Mouse (Mus musculus) urinary bladder, postnatal 25 days (tissue): ENCODE results near the gene Cdk5rap2.

Experiments used
- DNase-seq: peaks from one replicate; pipeline ENCODE4 v3.0.0; 2022; ENCODE audit warnings: low spot score

Gene Cdk5rap2

DNA sequence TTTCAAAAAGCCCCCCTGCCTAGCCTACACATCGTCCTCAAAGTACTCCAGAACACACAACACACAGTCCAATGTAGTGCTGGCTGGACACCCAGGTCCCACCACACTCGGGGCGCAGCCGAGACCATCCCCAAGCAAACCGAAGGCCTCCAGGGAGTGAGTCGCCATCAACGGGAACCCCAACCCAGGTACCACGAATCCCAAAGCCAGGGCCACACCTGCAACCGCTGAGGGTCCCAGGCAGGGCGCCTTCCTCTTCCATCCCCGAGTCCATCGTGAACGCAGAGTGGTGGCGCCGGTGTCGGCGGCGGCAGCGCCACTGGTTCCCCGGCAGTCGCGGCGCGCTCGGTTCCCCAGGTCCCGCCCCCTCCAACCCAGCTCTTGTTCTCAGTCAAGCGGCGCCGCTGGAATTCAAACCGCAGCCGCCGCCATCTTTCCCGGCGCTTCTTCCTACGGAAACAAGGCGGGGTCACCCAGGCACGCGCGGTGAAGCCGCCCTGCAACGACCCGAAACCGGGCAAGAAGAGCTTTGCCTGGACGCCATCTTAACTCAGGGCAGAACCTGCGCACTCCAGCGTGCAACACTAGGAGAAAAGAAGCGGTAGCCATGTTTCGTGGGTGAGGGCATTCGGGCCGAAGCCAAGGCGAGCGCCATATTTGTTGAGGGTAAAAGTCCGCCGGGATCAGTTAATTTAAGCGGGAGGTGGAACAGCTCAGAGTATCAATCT lies at the start of gene Cdk5rap2:
TSS of gene Cdk5rap2 (minus strand) at position 450 of the 728 bp plus-strand sequence.
- DNase-seq: peak; percentile 89

DNA sequence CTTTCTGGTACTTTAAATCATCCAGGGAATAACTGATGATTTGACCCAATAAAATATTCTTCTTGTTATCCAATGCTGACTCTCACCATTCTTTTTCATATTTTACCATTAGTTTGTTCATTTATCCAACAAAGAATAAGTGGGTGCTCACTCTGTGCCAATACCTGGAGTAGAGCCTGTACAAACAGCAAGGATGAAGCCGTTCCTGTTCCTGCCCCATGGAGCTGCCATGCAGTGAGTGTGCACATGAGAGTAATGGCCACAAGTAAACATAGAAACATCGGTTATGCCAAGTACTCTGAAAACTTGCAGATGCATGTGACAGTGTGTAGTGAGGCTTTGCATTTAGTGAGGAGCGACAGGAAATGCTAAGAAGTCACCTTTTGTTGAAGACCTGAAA lies 41.9 kb upstream of the Cdk5rap2 start:
- no peak for DNase-seq

DNA sequence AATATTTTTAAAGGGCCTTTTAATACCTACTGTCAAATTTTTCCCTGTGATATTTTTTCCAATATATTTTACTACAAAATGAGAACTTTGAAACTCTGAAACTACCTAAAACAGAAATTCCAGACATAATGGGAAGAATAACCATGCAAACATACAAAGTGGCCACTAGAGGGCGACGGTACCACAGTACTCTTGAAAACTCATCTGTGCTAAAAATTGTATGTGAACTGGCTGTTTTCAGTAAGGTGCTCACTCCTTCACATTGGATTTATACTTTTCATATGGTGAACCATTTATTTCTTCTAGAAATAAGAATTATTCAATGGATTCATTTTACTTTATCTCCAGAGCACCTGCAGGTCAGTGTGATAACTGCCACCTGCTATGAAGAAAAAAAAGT lies 41.5 kb upstream of the Cdk5rap2 start:
- DNase-seq: peak; percentile 31

DNA sequence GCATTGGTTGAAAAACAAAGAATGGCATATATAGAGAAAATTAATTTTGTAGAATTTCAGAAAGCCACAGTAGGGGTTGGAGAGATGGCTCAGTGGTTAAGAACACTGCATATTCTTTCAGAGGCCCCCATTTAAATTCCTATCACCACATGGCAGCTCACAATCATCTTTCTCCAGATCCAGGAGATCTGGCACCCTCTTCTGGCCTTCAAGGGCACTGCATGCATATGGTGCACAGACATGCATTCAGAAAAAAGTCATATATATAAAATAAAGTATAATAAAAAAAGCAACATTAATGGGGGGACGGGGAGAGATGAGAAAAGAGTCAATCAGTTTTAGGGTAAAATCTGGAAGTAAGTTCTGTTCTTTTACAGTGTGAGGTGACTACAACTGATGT lies 39.4 kb upstream of the Cdk5rap2 start:
- no peak for DNase-seq

DNA sequence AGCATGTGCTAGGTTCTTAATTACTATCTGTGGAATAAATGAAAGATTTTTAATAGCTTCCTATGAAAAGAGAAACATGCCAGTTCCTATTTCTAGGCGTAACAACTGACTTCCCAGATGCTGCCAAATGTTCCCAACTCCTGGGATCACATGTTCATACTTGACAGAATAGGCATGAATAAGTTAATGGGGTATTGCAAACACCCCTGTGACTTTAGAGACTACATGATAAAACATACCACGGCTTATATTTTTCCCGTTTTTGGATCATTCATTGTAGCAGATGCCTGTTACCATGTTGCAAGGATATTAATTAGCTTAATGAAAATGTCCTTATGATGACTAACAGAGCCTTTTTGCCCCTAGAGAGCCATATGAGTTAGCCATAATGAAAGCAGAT lies 36.5 kb upstream of the Cdk5rap2 start:
- DNase-seq: no peak

DNA sequence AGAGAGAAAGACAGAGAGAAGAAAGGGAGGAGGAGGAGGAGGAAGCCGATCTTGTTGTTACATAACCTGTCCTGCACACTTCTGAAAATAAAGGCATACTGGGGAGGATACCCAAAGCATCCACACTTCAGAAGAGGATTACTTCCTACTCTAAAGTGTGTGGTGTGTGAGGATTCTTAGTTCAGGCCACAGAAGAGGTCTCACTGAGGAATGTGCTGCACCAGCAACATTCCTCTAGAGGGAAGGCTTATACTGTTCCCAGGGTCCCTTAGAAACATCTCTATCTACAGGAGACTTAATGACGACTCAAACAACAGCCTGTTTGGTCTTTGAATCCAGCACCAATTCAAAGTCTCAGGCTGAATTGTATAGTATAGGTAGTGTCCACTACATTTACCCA lies 10.0 kb upstream of the Cdk5rap2 start:
- no peak for DNase-seq

DNA sequence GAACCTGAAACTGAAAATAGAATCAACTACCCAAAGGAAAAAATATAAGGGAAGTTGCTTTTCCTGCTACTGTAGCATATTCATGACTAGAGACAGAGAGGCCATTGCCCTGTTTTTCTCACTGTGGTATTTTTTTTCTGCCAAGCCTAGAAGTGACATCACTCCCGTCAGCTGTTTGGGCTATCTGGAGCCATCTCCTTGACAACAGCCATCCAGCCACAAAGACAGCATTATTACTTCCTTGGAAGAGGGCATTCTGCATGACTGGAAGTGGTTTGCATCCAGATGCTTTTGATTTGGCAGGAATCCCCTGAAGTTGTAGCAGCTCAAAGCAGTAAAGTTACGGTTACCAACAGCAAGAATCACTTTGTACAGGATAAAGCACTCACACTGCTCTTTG lies 1.9 kb upstream of the Cdk5rap2 start:
- no peak for DNase-seq

DNA sequence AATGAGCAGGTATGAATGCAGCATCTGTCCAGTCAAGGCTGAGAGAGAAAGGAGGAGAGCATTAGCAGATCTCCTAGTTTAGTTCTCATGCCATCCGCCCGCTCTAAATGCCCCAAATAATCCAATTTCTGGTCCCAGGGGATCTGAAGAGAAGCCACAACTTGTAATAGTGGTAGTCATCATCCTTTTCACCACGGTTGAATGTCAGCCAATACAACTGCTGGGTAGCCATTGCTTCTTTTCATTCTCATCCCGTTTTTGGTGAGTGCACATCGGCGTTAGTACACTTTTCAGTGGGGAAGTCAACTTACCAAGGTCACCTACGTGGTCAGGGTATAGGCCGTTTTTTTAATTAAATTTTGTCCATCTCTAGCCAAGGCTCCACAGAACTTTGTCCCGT lies 787 bp downstream of the Cdk5rap2 start:
- no peak for DNase-seq

DNA sequence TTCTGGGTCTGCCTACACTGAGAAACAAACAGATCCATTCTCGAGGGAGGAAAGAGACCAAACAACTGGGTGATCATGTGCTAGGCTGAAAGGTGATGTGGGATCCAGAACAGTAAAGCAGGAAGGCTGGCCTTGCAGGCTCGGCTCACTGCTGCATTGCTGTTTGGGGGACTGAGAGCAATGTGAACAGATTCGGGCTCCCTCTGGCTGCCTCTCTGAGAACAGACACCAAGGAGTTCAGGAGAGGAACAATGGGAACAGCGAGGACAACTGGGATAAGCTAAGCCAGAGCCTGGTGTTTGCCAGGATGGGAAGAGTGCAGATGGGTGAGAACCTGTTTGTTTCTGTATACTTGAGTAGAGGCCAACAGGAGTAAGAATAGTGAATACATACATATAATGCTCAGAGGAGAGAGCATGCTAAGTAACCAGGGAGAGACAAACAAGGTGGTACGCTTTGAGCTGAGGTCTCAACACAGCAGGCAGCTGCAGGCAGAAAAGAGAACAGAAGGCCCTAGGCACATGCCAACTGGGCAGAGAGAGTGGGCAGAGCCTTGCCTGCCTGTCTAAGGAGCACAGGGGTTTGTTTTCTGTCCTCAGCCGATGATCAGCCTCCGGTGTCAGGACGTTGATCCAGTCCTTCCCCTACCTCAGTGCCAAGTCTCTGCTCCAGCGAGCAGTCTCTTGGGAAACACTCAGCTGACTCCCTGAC lies 8.0 kb downstream of the Cdk5rap2 start:
- no peak for DNase-seq

DNA sequence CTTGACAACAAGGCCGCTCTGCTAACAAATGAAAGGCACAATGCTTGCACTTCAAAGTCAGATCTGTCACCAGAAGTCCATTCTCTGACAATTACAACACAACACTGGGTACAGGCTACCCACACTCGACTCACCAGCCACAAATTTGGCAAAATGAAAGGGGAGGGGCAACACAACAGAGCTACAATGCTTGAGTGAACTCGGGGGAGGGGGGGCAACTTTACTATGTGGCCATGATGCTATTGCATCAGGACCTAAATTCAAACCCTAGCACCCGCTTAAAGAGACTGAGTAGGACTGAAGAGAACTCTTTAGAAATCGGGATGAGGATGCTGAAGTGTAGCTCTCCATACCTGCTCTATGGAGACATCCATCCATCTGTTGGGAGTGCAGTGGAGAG lies 10.8 kb downstream of the Cdk5rap2 start:
- DNase-seq: no peak

DNA sequence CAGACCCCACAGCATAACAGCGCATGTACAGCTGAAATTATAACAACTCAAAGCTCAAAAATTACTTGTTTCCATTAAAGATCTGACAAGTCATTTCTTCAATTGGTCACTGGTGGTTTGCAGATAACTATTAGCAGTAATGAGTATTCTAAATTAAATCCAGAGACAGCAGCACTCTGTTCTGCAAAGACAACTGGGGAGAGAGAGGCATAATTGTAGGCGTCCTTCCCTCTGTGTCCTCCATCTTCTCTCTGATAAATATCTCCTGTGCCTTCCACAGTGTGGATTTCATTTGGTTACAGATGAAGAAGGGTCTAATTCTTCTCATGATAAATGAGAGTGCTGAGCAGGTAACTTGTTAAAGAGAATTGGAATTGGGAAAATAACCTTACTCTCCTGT lies 11.2 kb downstream of the Cdk5rap2 start:
- no peak for DNase-seq

DNA sequence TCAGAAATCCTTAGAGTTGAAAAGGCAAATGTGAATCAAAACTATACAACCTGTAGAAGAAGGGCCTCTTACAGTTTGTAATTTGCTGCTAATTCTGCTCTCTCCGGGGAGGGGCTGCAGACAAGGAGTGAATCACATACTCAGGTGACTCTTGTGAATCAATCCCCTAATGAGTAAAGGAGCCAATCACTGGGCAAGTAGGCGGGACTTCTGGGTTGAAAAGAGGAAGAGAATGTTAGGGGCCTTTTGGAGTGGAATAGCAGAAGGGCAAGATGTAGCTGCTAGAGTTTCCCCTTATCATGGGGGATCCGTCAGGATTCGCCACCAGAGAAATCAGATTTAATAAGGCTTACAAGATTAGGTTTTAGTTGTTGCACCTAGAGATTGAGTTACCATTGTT lies 12.2 kb downstream of the Cdk5rap2 start:
- DNase-seq: no peak

DNA sequence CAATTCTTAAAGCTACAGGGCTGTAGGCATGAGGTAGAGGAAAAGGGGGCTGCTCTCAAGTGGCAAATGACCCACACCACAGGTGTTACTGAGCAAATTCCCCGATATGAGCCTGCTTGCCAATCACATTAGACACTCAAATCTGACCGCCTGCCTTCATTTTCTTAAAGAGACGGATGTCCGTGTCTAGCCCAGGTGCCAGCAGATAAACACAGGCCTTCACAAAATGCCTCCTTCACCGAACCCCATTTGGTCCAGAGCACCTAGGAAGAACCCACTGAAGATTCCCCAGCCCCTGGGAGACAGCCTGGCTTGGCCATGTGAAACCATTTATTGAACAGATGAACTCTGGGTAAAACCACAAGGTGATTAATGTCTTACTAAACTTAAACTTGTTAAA lies 13.5 kb downstream of the Cdk5rap2 start:
- no peak for DNase-seq

DNA sequence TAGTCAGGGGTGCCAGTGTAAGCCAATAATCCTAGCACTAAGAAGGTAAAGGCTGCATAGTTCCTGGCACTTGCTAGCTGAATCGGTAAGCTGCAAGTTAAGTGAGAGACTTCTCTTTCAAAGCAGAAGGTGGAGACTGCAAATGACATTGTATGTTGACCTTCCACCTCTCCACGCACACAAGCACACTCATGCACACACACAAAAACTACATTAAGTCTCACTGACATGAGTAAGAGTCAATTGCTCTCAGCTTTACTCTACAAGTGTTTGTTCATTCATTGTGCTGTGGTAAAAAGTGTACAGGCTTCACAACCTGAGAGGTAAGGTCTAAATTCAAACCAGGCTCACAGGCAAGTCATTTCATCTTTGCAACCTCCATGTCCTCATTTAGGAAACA lies 15.5 kb downstream of the Cdk5rap2 start:
- no peak for DNase-seq

DNA sequence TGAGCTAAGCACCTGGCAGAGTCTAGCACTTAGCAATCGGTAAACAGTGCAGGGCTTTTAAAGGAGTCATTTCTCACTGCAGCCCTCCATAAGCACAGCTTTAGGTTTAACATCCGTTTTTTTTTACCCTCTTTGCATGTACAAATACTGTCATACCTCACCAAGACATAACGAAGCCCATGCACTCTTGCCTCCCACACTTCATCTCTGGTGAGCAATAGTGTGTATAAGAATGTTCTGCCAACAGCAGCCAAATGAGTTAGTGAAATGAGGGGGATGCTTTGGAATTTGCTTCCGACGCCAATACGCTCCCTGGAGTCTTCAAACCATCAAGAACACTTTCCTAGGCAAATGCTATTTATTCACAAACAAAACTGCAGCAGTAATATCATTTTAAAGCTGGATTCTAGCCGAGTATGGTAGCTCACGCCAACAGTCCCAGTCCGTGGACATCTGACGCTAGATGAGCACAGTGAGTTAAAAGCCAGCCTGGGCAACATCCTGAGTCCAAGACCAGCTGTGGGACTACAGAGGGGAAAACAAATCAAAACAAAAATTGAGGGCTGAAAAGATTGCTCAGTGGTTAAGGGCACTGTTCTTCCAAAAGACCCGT lies 18.4 kb downstream of the Cdk5rap2 start:
- DNase-seq: no peak

DNA sequence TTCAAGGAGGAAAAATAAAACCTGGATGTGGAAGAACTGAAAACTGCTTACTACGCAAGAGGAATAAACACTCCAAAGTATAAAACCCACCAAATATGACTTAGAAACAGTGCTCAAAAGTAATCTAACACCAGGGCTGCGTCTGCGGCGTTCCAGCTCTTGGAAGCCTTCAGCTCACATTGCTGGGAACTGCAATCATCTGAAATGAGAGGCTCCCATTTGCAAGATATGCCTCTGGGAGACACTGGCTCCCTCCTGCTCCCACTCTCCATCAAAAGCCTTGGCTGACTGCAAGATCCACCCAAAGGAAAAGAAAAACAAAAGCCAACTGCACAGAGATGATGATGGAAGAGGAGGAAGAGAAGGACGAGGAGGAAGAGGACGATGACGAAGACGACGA lies 19.2 kb downstream of the Cdk5rap2 start:
- no peak for DNase-seq

DNA sequence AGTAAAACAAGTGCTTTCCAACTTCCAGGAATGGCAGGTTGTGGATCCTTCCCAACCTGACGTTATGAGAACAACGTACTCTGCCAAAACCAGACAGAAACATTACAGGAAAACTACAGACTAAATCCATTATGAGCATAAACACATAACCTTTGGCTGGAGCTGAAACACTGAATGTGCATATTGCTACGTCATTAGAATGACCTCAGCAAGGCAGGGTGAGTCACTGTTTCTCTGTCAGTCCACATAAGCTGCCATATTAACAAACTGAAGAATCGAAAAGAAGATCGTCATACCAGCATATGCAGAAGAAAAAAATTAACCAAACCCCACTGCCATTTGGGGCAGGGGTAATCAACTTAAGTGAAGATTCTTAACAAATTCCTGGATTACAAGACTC lies 24.0 kb downstream of the Cdk5rap2 start:
- no peak for DNase-seq

DNA sequence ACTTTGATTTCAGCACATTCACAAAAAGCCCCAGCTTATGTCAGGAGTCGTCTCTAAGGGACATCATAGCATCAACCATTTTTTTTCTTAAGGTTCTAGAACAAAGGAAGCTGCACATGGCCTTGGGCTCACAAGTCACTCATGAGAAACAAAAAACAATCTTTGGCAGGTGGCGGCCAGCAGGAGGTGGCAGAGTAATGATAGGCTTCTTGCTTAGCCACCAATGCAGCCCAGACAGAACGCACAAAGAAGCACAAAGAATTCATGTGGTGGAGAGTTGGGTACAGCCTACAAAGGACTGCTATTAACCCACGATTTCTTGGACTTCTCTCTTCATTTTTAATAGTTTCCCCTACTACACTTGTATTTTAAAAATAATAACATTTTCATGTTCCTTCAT lies 32.9 kb downstream of the Cdk5rap2 start:
- no peak for DNase-seq

DNA sequence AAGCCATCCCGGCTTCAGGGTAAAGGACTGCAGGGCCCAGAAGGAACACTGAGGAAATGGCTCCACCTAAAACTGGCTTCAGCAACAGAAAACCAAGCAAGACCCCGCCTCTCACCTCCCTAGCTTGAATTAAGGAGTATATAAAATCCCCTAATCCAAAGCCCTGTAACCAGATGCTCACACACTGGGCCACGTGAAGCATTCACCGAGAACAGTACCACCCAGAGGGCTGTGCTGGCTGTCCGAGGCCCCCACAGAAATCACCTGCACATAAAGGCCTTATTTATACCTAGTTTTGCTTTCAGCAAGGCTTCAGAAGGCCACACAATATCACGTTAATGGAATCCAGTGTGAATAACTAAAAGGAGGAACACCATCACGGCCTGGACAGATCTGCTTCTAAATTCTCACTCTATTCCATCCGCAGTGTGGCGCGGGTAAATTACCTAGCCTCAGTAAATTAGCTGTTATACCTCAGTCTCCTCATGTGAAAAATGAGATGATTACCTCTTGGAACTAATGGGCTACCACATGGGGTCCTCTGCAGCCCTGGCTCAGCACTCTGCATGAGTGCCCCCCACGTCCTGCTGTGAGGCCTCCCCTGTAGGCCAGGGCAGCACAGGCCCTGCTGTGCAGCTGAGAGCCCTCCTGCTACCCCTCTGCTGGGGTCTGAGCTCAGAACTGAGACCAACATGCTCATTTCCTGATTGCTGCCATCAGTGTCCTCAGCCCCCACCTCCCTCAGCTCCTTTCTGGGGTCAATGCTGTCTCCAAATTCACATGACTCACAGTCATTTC lies 45.0 kb downstream of the Cdk5rap2 start:
- DNase-seq: no peak

DNA sequence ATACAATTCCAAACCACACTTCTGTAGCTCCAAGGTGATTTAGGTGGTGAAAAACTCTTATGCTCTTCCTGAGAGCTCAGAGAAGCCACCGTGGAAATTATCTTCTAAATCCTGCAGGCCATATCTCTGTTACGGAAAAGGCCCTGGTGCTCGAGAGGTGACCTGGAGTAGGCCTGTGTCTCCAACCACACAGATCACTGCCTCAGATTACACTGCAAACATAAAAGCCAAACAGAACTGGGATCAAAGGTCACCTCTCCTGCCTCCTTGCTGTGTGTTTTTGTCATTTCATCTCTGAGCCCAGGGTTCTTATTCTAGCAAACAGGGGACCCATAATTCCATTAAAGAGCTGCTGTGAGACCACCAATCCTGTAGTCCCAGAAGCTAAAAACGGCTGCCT lies 48.9 kb downstream of the Cdk5rap2 start:
- DNase-seq: no peak

DNA sequence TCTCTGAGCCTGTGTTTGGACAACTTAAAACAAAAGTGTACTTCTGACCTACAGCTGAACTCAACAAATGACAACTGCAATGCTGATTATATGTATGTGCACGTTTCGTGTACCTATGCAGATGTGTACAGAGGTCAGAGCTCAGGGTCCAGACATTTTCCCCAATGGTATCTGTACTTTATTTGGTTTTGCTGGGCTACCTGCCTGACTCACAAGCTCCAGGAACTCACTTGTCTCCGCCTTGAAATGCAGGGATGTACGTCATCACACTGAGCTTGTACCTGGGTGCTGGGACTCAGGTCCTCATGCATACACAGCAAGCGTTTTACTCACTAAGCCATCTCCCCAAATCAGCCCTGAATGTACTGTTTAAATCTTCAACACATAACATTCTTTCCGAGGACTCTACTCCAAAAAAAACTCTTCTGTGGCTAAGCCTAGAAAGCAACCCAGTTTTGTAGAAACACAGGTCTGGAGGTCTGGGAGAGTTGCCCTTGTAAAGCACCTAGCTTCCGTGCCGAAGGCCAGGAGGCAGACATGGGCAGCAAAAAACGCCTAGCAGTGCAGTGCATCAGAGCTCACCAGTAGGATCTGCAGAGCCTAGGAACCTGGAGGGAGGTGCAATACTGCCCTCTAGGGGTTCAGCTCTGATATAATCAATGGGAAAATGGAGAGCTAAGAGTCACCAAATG lies 54.4 kb downstream of the Cdk5rap2 start:
- DNase-seq: peak; percentile 40

DNA sequence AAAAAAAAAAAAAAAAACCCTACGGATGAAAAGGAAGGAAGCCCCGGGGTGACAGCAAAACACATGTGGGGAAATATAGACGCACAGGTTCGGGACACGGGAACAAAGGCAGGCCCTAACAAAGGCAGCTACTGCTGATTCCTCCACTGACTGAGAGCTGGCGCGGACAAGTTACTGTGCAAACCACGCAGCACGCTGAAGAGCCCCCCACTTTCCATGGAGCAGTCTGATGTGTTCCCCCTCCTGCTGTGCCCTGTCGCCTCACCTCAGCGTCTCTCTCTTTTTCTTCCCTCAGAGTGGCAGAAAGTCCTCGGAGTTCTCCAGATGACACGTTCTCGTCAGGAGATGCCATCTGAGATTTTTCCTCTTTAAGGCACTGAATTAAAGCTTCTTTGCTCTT lies 55.8 kb downstream of the Cdk5rap2 start:
- DNase-seq: no peak
